Mouse (Mus musculus): Measurements from ENCODE around the gene Fam160a1. TPM values are rescaled to one million over a fixed set of nuclear protein-coding genes. Genes with fewer than 3 reads are reported as not detected.

Gene Fam160a1
- polyA plus RNA-seq, 1 experiment from 2014 or later, result 7.5 TPM

DNA sequence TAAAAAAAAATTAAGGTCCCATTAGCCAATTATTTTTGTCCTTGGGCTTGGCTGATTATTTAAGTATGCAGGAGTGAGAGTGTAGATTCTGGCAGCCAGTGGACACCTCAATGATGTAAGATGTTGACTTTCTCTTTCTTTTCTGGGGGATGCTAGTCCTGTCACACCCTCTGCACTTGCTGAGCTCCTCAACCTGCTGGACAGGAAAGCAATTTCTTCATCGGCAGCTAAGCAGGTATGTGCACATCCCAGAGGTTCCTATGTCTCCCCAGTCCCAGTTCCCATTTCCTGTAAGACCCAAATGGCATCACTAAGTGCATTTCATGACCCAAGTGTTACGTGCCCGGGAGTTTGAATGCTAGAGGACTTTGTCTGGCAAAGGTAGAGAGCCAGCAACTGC lies 172.3 kb downstream of the Fam160a1 start:
- Histone ChIP-seq H3K27ac (ENCODE audit: low read length) (no peak overlapping the region), H3K4me1 (ENCODE audit: control insufficient read depth, insufficient read depth, low read length) (no peaks in the 10 kb centered on the region), H3K9ac (ENCODE audit: low read length) (no peak overlapping the region), H3K4me2 (ENCODE audit: low read depth, low read length) (no peak overlapping the region), H3K27me3 (ENCODE audit: control insufficient read depth, insufficient read depth, low read length) (no peaks in the 10 kb centered on the region), H3K4me3 (replicated peaks; ENCODE audit: low read length) (no peak overlapping the region), H3K9me3 (replicated peaks; ENCODE audit: control insufficient read depth, low read length) (no peaks in the 10 kb centered on the region), H3K36me3 (ENCODE audit: control insufficient read depth, insufficient read depth, low read length) (no peaks in the 10 kb centered on the region)
- 85% methylated on average over 3 of the region's 3 CpGs for WGBS
- ATAC-seq (ENCODE audit: insufficient read depth, low FRiP score), result no peak

DNA sequence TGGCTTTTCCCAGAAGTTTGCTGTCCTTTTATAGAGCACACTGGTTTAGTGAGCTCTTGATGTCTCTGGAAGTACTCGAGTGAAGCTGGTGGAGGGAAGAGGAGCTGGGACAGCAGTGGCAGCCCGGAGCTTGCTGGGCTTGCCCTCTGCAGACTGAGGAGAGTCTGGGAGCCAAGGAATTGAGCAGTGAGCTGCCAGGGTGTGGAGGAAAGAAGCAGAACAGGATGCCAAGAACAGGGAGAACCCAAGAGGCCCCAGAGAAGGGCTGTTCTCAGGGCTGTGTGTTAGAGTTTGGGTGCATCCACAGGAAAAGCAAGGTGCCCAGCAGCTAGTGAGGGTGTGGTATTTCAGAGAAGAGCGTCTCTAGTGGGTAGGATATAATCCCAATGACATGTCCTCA lies 175.3 kb downstream of the Fam160a1 start:
- H3K36me3 ChIP-seq (ENCODE audit: control insufficient read depth, insufficient read depth, low read length), result no peaks in the 10 kb centered on the region
- H3K9ac ChIP-seq (ENCODE audit: low read length), result no peak overlapping the region
- no peaks in the 10 kb centered on the region for H3K4me1 ChIP-seq (ENCODE audit: control insufficient read depth, insufficient read depth, low read length)
- H3K27me3 ChIP-seq (ENCODE audit: control insufficient read depth, insufficient read depth, low read length), result no peaks in the 10 kb centered on the region
- WGBS, result 81% methylated on average over 3 of the region's 3 CpGs
- H3K27ac ChIP-seq (ENCODE audit: low read length), result peak overlapping the region; percentile 38; the same call in 1 of the 2 replicates
- no peak overlapping the region for H3K4me3 ChIP-seq (replicated peaks; ENCODE audit: low read length)
- ATAC-seq (ENCODE audit: insufficient read depth, low FRiP score), result no peak
- H3K9me3 ChIP-seq (replicated peaks; ENCODE audit: control insufficient read depth, low read length), result no peaks in the 10 kb centered on the region
- H3K4me2 ChIP-seq (ENCODE audit: low read depth, low read length), result no peak overlapping the region

DNA sequence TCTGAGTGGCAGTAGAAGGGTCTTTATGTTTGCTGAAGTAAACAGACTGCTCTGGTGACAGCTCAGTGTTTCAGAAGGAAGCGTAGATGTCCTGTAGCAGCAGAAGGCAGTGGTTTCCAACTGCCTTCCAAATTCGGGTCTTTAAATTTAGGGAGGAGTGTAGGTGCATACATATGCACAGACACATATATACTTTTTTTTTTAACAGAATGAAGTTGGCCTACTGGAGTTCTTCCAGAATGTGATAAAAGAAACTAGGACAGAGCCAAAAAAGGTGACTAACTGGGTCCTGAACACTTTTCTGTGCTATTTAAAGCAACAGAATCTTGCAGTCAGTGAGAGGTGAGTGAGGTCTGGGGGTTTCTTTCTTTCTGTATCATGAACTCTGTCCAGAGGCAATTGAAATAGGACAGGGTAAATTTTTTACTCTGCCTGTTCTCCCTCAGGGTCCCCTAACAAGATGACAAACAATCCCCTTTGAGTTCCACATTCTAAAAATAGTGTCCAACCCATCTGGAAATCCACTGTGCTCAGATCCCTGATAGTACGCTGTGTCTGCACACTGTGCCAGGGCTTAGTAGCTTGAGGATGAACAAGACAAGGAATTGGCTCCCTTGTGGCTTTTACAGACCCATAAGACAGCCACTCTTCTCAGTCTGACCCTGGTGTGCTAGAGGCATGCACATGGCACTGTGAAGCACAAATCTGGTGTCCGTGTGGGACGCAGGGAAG lies 180.2 kb downstream of the Fam160a1 start:
- WGBS, result 82% methylated on average over 5 of the region's 5 CpGs
- Histone ChIP-seq H3K4me3 (replicated peaks; ENCODE audit: low read length) (no peak overlapping the region), H3K36me3 (ENCODE audit: control insufficient read depth, insufficient read depth, low read length) (no peaks in the 10 kb centered on the region), H3K27me3 (ENCODE audit: control insufficient read depth, insufficient read depth, low read length) (no peaks in the 10 kb centered on the region), H3K9ac (ENCODE audit: low read length) (no peak overlapping the region), H3K9me3 (replicated peaks; ENCODE audit: control insufficient read depth, low read length) (no peaks in the 10 kb centered on the region), H3K27ac (ENCODE audit: low read length) (peak overlapping the region; percentile 24; the same call in 1 of the 2 replicates), H3K4me2 (ENCODE audit: low read depth, low read length) (no peak overlapping the region), H3K4me1 (ENCODE audit: control insufficient read depth, insufficient read depth, low read length) (no peaks in the 10 kb centered on the region)
- no peak for ATAC-seq (ENCODE audit: insufficient read depth, low FRiP score)

DNA sequence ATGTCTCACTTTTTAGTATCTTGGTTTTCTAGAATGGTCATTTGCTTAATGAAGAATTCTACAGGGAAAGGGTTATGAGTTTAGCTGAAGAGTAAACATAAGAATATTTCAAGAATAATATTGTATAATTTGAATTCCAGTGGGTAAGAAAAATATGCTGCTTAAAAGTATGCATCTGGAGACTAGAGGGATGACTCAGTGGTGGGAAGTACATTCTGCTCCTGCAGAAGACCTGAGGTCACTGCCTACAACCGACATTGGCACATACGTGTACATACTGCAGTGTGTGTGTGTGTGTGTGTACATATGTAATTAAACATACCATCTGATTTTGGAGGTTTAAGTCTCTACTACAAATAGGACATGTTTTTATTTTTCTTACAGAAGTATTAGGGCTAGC lies 181.5 kb downstream of the Fam160a1 start:
- Histone ChIP-seq H3K4me2 (ENCODE audit: low read depth, low read length) (no peak overlapping the region), H3K9me3 (replicated peaks; ENCODE audit: control insufficient read depth, low read length) (no peaks in the 10 kb centered on the region), H3K9ac (ENCODE audit: low read length) (no peak overlapping the region), H3K36me3 (ENCODE audit: control insufficient read depth, insufficient read depth, low read length) (no peaks in the 10 kb centered on the region), H3K27me3 (ENCODE audit: control insufficient read depth, insufficient read depth, low read length) (no peaks in the 10 kb centered on the region), H3K27ac (ENCODE audit: low read length) (no peak overlapping the region), H3K4me1 (ENCODE audit: control insufficient read depth, insufficient read depth, low read length) (no peaks in the 10 kb centered on the region), H3K4me3 (replicated peaks; ENCODE audit: low read length) (no peak overlapping the region)
- no peak for ATAC-seq (ENCODE audit: insufficient read depth, low FRiP score)
- 73% methylated on average over 2 of the region's 2 CpGs for WGBS

DNA sequence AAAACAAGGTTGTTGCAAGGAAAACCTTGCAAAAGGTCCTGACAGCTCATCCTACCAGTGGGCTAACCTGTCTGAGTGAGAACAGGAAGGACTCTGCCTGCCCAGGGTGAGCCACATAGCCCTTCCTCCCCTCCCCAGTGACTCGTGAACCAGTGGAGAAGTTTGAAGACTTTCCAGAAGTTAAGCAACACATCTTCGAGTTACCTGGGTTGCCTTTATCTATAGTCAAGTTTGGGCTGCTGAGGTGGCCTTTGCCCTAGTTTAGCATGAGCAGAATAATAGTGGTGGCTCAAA lies 182.0 kb downstream of the Fam160a1 start:
- WGBS, result 52% methylated on average over 2 of the region's 2 CpGs
- Histone ChIP-seq H3K4me1 (ENCODE audit: control insufficient read depth, insufficient read depth, low read length) (no peaks in the 10 kb centered on the region), H3K4me3 (replicated peaks; ENCODE audit: low read length) (no peak overlapping the region), H3K4me2 (ENCODE audit: low read depth, low read length) (no peak overlapping the region), H3K9ac (ENCODE audit: low read length) (no peak overlapping the region), H3K27me3 (ENCODE audit: control insufficient read depth, insufficient read depth, low read length) (no peaks in the 10 kb centered on the region), H3K9me3 (replicated peaks; ENCODE audit: control insufficient read depth, low read length) (no peaks in the 10 kb centered on the region), H3K27ac (ENCODE audit: low read length) (no peak overlapping the region), H3K36me3 (ENCODE audit: control insufficient read depth, insufficient read depth, low read length) (no peaks in the 10 kb centered on the region)
- ATAC-seq (ENCODE audit: insufficient read depth, low FRiP score), result no peak

DNA sequence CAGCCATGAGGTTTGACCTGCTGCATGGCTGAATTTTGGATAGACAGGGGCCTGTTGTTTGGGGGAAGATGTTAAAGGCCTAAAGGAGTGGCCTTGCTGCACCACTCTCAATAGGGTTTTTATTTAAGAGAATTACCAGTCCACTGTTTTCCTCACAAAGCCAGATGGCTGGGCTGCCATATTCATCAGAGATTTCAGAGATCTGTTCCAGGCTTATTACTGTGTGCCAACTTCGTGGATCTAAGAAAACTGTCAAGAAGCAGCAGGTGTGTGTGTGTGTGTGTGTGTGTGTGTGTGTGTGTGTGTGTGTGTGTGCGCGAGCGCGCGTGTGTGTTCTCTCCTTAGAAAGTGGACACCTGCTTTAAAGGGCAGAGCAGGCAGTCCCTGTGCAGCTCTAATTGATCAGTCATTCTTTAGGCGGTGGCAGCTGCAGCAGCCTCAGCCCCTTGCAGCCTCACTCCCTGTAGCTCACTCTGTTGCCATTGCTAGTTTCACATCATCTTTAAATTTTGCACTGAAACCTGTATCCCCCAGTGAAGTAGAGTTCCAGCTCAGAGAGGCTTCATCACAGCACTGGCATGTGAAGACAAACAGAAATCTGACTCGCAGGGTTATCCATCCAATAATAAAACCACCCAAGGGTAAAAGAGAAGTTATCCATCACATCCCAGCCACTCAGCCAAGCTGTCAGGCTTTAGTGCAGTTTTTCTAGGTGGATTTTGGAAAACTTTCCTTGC lies 182.5 kb downstream of the Fam160a1 start:
- ATAC-seq (ENCODE audit: insufficient read depth, low FRiP score), result no peak
- H3K4me3 ChIP-seq (replicated peaks; ENCODE audit: low read length), result no peak overlapping the region
- no peak overlapping the region for H3K27ac ChIP-seq (ENCODE audit: low read length)
- H3K4me1 ChIP-seq (ENCODE audit: control insufficient read depth, insufficient read depth, low read length), result no peaks in the 10 kb centered on the region
- no peak overlapping the region for H3K9ac ChIP-seq (ENCODE audit: low read length)
- no peaks in the 10 kb centered on the region for H3K36me3 ChIP-seq (ENCODE audit: control insufficient read depth, insufficient read depth, low read length)
- no peak overlapping the region for H3K4me2 ChIP-seq (ENCODE audit: low read depth, low read length)
- 69% methylated on average over 8 of the region's 8 CpGs for WGBS
- H3K9me3 ChIP-seq (replicated peaks; ENCODE audit: control insufficient read depth, low read length), result no peaks in the 10 kb centered on the region
- no peaks in the 10 kb centered on the region for H3K27me3 ChIP-seq (ENCODE audit: control insufficient read depth, insufficient read depth, low read length)

DNA sequence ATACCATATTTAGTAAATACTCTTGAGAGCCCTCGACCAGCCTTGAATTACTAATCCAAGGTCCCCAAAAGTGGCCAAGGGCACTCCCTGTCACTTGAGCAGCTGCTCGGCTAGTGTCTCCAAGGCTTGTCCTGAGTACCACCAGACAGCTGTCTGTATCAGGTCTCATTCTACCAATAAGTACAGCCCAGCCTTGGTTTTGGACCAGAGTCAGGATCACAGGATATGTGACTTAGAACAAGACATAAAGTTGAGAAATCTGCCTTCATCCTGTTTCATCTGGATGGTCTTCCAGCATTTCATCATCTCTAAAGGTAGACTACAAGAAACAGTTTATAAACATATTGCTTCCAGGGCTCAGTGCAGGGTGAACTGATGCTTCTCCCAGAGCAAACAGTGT lies 183.4 kb downstream of the Fam160a1 start:
- Histone ChIP-seq H3K9me3 (replicated peaks; ENCODE audit: control insufficient read depth, low read length) (0 out of 2 replicates have a peak, but pooled peaks cover 3% of the 10 kb centered on the region), H3K4me1 (ENCODE audit: control insufficient read depth, insufficient read depth, low read length) (no peaks in the 10 kb centered on the region), H3K27ac (ENCODE audit: low read length) (no peak overlapping the region), H3K9ac (ENCODE audit: low read length) (no peak overlapping the region), H3K27me3 (ENCODE audit: control insufficient read depth, insufficient read depth, low read length) (no peaks in the 10 kb centered on the region), H3K4me2 (ENCODE audit: low read depth, low read length) (no peak overlapping the region), H3K4me3 (replicated peaks; ENCODE audit: low read length) (no peak overlapping the region), H3K36me3 (ENCODE audit: control insufficient read depth, insufficient read depth, low read length) (no peaks in the 10 kb centered on the region)
- WGBS, result 85% methylated on average over 2 of the region's 2 CpGs
- ATAC-seq (ENCODE audit: insufficient read depth, low FRiP score), result no peak

DNA sequence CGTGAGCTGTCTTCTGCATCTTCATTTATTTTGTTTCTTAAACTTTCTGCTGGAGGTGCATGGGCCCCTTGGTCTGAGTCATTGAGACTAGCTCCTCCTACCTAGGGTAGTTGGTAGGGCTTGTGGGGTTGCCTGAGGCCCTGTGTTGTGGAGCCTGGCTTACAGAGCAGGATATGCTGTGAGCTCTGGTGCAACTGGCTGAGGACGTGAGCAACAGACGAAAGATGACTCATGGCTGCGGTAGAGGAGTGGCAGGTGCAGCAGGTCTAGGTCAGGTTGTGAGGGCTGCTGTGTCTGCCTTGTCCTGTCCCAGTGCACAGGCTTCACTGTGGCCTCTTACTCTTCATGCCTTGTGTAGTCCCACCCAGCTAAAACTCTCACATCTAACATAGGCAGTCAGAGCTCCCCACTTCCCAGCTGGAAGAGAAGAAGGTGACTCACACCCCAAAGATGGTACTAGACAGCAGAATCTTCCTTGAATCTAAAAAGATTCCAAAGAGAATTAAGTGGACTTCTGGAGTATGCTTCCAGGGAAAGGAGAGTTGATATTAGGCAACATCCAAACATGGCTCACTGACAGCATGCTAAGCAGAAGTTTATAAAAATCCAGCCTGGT lies 187.1 kb downstream of the Fam160a1 start:
- H3K4me1 ChIP-seq (ENCODE audit: control insufficient read depth, insufficient read depth, low read length), result no peaks in the 10 kb centered on the region
- peak; percentile 47; the same call in 1 of the 2 replicates for ATAC-seq (ENCODE audit: insufficient read depth, low FRiP score)
- WGBS, result 89% methylated on average over 4 of the region's 4 CpGs
- H3K27me3 ChIP-seq (ENCODE audit: control insufficient read depth, insufficient read depth, low read length), result no peaks in the 10 kb centered on the region
- no peaks in the 10 kb centered on the region for H3K36me3 ChIP-seq (ENCODE audit: control insufficient read depth, insufficient read depth, low read length)
- 0 out of 2 replicates have a peak, but pooled peaks cover 3% of the 10 kb centered on the region for H3K9me3 ChIP-seq (replicated peaks; ENCODE audit: control insufficient read depth, low read length)
- no peak overlapping the region for H3K4me3 ChIP-seq (replicated peaks; ENCODE audit: low read length)
- no peak overlapping the region for H3K27ac ChIP-seq (ENCODE audit: low read length)
- no peak overlapping the region for H3K9ac ChIP-seq (ENCODE audit: low read length)
- no peak overlapping the region for H3K4me2 ChIP-seq (ENCODE audit: low read depth, low read length)

DNA sequence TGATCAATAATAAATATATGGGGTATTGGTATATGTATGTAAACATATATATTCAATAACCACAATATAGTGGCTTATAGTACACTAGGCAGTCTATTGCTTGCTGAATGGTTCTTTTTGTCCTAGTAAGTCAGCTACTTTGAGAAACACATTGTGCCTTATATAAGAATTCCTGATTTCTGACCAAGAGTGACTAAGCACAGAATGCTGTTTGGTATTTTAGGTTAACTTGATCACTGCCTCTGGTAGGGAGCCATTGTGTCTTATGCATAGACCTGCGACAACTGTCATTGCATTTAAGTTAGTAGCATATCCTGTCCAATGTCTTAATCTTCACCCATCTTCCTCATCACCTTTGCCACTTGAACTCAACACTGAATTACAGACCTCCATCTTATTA lies 197.3 kb downstream of the Fam160a1 start:
- no peak for ATAC-seq (ENCODE audit: insufficient read depth, low FRiP score)
- Histone ChIP-seq H3K27ac (ENCODE audit: low read length) (no peak overlapping the region), H3K36me3 (ENCODE audit: control insufficient read depth, insufficient read depth, low read length) (no peaks in the 10 kb centered on the region), H3K4me3 (replicated peaks; ENCODE audit: low read length) (no peak overlapping the region), H3K4me2 (ENCODE audit: low read depth, low read length) (no peak overlapping the region), H3K9ac (ENCODE audit: low read length) (no peak overlapping the region), H3K9me3 (replicated peaks; ENCODE audit: control insufficient read depth, low read length) (no peaks in the 10 kb centered on the region), H3K4me1 (ENCODE audit: control insufficient read depth, insufficient read depth, low read length) (no peaks in the 10 kb centered on the region), H3K27me3 (ENCODE audit: control insufficient read depth, insufficient read depth, low read length) (no peaks in the 10 kb centered on the region)
- 95% methylated on average over 1 of the region's 1 CpGs for WGBS
